Mouse (Mus musculus): Measurements from ENCODE around the gene Bpifc.

The Bpifc gene

GRCm38 (mm10) chr10:86017781-86018180 lies 6.1 kb upstream of the Bpifc start:
- no peak for ATAC-seq (ENCODE audit: low TSS enrichment)

GRCm38 (mm10) chr10:86011172-86011571 lies 523 bp downstream of the Bpifc start:
- no peak for ATAC-seq (ENCODE audit: low TSS enrichment)

GRCm38 (mm10) chr10:86010636-86011035 lies 1.1 kb downstream of the Bpifc start:
- ATAC-seq (ENCODE audit: low TSS enrichment): no peak

- no peak for ATAC-seq (ENCODE audit: low TSS enrichment)
Observed at GRCm38 (mm10) chr10:86009688-86010087, 2.0 kb downstream of the Bpifc start.

- peak; percentile 20; the same call in 1 of the 2 replicates for ATAC-seq (ENCODE audit: low TSS enrichment)
Observed at GRCm38 (mm10) chr10:86006455-86006854, 5.2 kb downstream of the Bpifc start.

GRCm38 (mm10) chr10:86000447-86000846 lies 11.2 kb downstream of the Bpifc start:
- no peak for ATAC-seq (ENCODE audit: low TSS enrichment)

GRCm38 (mm10) chr10:85994543-85995104 lies 17.1 kb downstream of the Bpifc start:
- ATAC-seq (ENCODE audit: low TSS enrichment): no peak

GRCm38 (mm10) chr10:85993836-85994235 lies 17.9 kb downstream of the Bpifc start:
- ATAC-seq (ENCODE audit: low TSS enrichment): no peak

- no peak for ATAC-seq (ENCODE audit: low TSS enrichment)
Observed at GRCm38 (mm10) chr10:85992412-85992811, 19.3 kb downstream of the Bpifc start.

GRCm38 (mm10) chr10:85989412-85990115 lies 22.1 kb downstream of the Bpifc start:
- no peak for ATAC-seq (ENCODE audit: low TSS enrichment)

GRCm38 (mm10) chr10:85972915-85973314 lies 38.8 kb downstream of the Bpifc start:
- peak; percentile 44; the same call in 1 of the 2 replicates for ATAC-seq (ENCODE audit: low TSS enrichment)

GRCm38 (mm10) chr10:85971826-85972225 lies 39.9 kb downstream of the Bpifc start:
- ATAC-seq (ENCODE audit: low TSS enrichment): no peak

GRCm38 (mm10) chr10:85969894-85970620 lies 41.6 kb downstream of the Bpifc start:
- ATAC-seq (ENCODE audit: low TSS enrichment): no peak

GRCm38 (mm10) chr10:85968731-85969130 lies 43.0 kb downstream of the Bpifc start:
- no peak for ATAC-seq (ENCODE audit: low TSS enrichment)

- peak; percentile 94 for ATAC-seq (ENCODE audit: low TSS enrichment)
Observed at GRCm38 (mm10) chr10:85968157-85968634, 43.5 kb downstream of the Bpifc start.

- ATAC-seq (ENCODE audit: low TSS enrichment): peak; percentile 41; the same call in 1 of the 2 replicates
Observed at GRCm38 (mm10) chr10:85967411-85968156, 44.1 kb downstream of the Bpifc start.

GRCm38 (mm10) chr10:85966476-85966875 lies 45.2 kb downstream of the Bpifc start:
- no peak for ATAC-seq (ENCODE audit: low TSS enrichment)

- ATAC-seq (ENCODE audit: low TSS enrichment): no peak
Observed at GRCm38 (mm10) chr10:85964316-85964715, 47.4 kb downstream of the Bpifc start.

GRCm38 (mm10) chr10:85962897-85963296 lies 48.8 kb downstream of the Bpifc start:
- no peak for ATAC-seq (ENCODE audit: low TSS enrichment)

GRCm38 (mm10) chr10:85957464-85957950 lies 54.2 kb downstream of the Bpifc start, which contains the start of gene Rtcb:
Gene Rtcb (minus strand): TSS chr10:85957823.
- ATAC-seq (ENCODE audit: low TSS enrichment): peak; percentile 98

GRCm38 (mm10) chr10:85956871-85957419 lies 54.8 kb downstream of the Bpifc start:
- ATAC-seq (ENCODE audit: low TSS enrichment): no peak

All from frontal cortex, adult (tissue).